Mouse (Mus musculus): ENCODE data around the gene C130026I21Rik.
"Not testable (repeated sequence)": the region's sequence is repeated elsewhere in the genome, so short reads cannot be mapped to it uniquely, and the experiment has no call there.

- not testable (repeated sequence) for TF ChIP-seq CTCF, POLR2A (IDR thresholded peaks at IDR 0.05; ENCODE audit: insufficient read depth, low read depth, low read length)
These were observed 148.5 kb downstream of the C130026I21Rik start for GRCm38 (mm10) chr1:85121841-85122240.

Measured in olfactory bulb, adult 2 months (tissue).